Mouse (Mus musculus) T-cell, adult 2 months (primary cell): ENCODE data around the gene Tmem38b.

Experiments used
- DNase-seq: peaks from one replicate; pipeline ENCODE4 v3.0.0; 2022; ENCODE audit warnings: low spot score

The Tmem38b gene

DNA sequence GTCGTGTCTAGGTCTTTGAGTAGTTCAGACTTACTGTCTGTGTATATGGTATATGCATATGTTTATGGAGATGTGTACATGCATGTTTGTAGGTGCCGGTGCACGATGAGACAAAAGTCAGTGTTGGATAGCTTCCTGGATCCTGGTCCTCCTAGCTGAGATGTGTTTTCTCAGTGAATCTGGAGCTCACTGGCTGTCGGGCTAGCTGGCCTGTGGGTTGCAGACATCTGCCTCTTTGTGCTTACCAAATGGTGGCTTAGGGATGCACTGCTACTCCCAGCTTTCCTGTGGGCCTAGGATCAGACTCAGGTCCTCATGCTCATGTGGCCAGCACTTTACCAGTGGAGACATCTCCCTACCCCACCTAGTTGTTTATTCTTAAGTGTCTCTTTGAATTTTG is 4.2 kb downstream of the Tmem38b start:
- DNase-seq, result no peak

DNA sequence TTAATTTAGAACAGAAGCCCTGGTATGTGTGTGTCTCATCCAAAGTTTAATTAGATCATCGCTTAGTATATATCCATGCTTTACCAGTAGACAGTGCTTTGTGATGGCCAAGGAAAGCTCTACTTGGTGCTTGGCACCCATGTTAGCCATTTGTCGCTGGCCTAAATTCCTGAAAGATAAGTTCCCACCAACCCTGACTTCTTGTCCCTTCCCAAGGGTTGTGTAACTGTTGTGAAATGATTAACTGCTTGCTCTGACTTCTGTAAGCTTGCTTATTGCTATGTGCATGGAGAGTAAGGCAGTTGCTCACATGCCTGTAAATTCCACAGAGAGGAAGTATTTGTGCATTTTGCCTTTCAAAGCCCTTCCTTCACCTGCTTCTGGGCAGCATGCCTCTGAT is 4.7 kb downstream of the Tmem38b start:
- no peak for DNase-seq

DNA sequence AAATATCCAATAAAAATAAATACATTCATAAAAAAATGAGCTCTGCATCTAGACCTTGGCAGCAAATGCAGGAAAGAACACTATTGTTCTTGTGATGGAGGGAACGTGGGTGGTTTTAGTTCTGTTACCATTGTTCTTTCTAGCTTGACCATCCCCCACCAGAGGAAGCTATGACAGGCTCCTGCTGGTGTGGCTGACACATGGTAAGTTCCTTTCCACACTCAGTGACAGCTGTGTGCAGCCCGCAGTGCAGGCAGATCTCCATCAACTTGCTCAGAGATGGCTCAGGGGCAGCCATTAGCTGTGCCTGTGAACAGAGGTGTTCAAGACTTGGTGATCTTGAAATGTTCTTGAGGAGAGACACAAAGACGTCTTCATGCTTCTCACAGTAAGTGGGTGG is 6.5 kb downstream of the Tmem38b start:
- DNase-seq, result no peak

DNA sequence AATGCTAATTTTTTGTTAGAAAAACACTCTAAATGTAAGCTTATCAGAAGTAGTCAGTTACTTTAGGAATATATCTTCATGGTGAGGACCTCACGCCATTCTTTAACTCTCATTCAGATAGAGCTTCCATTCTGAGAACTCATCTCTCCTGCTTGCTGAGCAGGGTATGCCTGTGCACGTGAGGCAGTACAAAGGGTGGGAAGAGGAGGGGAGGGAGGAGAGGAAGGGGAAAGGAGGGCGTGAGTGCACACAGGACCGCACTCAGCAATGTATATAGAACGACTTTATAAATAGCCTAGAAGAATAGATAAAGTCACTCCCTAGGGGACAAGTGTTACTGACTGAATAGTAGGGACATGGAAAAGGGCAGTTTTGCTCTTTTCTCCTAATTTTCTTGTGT is 11.1 kb downstream of the Tmem38b start:
- no peak for DNase-seq

DNA sequence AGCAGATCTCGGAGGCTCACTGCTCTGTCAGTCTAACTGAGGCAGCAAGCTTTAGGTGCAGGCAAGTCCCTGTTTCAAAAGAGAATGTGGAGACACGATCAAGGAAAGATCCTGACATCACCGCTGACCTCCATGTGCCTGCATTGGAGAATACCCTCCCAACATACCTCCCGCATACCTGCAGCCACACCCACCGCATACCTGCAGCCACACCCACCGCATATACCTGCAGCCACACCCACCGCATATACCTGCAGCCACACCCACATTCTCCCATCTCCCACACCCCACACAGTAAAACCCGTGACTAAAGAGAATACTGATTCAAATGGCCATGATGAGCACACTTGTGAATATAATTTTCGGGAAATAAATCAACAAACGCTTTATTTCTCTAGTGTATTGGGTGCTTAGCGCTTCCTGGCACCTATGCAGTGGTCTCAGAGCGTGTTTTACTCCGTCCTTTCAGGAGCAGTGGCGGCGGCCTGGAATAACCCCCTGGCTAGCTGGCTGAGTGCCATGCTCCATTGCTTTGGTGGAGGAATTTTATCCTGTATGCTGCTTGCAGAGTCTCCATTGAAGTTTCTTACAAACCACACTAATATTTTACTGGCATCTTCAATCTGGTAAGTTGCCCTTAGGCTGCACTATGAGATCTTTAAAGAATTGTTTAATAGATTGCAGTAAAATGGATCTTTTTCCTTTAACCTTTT is 14.5 kb downstream of the Tmem38b start:
- no peak for DNase-seq

DNA sequence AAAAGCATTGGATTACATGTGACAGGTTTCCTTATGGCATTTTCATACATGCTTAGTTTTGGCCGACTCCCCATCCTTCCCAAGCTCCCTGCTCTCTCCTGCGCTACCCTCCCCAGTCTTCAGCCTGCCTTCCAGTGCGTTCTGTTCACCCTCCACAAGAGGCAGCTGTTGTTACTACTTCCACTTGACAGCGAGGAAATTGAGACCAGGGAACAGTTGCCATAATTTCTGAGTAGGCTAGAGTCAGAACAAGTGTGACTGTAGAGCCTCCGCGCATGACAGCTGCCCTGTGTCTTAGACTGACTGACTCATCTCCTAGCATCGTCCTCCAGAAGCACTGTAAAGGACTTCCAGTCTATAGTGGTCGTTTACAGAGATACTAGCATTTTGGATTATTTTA is 17.7 kb downstream of the Tmem38b start:
- DNase-seq, result no peak

DNA sequence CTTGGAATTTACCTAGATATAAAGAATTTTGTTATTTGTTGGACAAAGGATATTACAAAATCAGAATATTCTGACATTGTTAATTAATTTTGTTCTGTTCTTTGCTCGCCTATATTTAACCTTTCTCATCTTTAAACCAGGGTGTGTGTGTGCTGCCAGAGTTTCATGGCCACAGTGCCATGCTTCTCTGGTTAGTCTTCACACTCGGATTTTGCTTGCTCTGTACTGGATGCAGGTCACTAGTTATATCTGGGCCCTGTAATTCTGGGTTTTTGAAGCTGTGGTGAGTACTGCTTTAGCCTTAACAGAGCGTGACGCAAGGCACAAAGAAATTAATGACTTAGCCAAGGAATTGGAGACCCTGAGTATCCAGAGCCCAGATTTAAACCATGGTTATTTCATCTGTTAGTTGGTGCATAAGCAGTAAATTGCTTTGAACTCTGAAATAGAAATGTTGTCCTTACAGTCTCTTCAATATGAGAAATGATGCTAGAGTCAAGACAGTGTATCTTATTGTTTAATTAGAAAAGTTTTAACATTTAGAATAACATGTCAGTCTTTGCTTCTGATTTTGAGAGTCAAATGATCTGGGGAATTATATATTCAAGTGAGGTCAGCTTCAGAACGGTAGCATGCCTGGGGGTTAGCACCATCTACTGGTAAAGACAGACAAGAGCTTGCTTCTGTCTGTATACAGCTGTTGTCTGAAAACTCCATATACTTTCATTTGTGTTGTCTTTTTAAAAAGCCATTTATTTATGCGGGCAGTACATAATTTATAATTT is 19.2 kb downstream of the Tmem38b start:
- peak; percentile 14 for DNase-seq

DNA sequence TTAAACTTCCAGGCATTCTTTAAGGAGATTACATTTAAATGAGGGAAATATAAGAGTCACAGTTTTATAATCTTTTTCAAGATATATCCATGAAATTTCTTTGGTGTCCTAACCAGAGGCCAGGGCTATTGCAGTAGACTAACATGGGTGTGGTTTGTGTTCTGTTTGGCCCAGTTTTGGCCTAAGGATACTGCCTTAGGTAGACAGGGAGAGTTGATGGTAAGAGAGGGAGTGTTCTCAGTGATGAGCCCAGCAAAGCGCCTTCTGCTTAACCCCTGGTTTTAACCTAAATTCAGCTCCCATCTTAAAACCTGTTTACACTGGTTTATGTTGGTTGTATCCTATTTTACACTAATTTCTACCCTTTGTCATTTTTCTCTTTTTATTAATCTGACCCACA is 19.8 kb downstream of the Tmem38b start:
- no peak for DNase-seq

DNA sequence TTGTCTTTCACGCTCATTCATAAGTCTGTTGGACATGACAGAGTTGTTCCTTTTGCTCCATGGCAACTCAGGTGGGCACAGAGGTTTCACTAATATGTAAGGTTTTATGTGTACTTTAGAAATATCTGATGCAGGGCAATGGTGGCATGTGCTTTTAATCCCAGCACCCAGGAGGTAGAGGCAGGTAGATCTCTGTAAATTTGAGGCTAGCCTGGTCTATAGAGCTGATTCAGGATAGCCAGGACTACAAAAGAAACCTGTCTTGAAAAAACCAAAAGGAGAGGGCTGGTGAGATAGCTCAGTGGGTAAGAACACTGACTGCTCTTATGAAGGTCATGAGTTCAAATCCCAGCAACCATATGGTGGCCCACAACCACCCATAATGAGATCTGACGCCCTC is 20.5 kb downstream of the Tmem38b start:
- DNase-seq, result no peak

DNA sequence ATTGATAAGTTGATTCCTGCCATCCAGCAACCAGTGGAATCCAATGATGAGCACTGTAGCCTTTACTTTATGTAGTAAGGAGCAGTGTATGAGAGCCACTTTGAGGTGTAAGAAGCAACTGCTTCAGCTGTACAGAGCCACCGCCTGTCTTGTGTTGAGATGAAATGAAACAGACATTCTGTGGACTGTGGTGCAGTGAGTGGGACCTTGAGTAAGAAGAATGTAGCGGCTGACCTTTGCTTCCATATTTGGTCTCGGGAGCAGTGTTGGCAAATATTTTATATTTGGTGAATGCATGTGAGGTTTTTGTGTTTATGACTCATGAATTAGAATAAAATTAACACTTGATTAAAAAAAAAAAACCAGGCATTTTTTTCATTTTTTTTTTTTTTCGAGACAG is 21.7 kb downstream of the Tmem38b start:
- DNase-seq, result no peak

DNA sequence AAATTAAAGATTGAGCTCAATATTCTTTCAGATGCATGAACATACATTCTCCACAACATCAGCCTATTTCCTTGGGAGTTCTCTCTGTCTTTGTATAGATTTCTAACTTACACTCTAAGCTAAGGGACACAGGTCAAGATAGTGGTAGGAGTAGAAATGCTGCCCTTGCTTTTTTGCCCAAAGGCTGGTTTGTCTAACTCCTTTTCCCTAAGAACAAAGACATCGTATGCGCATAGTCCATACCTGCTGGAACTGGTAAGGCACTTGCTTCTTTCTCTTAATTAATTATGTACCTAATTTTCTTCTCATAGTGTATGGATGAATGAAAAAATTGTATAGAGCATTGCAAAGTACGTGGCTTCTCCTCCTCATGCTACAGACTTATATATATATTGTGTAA is 22.5 kb downstream of the Tmem38b start:
- no peak for DNase-seq

DNA sequence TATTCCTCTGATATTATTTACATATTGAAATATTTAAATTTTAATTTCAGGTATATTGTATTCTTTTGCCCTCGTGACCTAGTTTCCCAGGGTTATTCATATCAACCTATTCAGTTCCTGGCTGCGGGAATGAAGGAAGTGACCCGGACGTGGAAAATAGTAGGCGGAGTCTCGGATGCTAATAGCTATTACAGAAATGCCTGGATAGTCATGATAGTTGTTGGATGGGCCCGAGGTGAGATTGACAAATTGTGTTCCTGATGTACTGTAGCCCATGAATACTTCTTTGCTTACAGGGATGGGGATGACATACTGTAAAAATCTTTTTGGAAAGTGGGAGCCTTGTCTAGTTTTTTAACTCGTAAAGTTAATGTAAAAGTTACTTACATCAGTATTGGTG is 23.0 kb downstream of the Tmem38b start:
- DNase-seq, result no peak

DNA sequence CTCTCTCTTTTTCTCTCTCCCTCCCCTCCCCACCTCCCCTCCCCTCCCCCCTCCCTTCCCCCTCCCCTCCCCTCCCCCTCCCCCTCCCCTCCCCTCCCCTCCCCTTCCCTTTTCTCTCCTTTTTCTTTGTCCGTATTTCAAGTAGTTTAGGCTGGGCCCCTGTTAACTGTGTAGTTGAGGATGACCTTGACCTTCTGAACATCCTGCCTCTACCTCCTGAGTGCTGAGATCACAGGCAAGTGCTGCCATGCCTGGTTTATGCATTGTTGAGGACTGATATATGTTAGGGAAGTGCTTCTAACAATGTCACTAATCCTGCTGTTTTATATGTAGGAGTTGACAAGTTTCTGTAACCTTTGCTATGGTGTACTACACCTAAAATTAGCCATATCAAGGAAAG is 24.0 kb downstream of the Tmem38b start:
- DNase-seq, result no peak

DNA sequence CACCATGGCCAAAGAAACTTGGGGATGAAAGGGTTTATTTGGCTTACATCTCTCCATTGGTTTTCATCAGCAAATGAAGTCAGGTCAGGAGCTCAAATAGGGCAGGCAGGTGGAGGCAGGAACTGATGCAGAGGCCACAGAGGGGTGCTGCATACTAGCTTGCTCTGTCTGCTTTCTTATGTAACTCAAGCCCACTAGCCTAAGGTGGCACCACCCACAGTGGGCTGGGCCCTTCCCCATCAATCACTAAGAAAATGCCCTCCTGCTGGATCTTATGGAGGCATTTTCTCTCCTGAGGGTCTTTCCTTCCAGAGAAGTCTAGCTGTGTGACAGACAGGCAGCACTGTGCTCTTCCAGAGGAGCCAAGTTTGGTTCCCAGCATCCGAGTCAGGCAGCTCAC is 27.5 kb downstream of the Tmem38b start:
- DNase-seq, result no peak

DNA sequence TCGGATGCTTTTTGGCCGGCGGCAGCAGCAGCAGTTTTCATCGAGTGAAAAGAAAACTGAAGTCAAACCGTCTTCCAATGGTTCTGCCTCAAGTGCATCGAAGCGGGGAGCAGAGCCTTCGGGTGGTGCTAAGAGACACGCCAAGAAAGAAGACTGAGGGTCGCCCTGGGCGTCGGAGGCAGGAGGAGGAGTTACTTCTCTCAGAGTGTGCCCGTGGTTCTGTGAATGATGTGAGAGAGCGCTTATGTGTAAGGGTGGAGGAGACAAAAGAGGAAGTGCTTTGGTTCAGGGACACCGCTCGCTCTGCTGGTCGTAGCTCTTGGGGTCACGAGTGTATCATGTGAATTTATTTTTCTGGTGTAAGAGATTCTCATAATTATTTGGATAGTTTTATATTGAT is 34.1 kb downstream of the Tmem38b start:
- DNase-seq, result no peak

DNA sequence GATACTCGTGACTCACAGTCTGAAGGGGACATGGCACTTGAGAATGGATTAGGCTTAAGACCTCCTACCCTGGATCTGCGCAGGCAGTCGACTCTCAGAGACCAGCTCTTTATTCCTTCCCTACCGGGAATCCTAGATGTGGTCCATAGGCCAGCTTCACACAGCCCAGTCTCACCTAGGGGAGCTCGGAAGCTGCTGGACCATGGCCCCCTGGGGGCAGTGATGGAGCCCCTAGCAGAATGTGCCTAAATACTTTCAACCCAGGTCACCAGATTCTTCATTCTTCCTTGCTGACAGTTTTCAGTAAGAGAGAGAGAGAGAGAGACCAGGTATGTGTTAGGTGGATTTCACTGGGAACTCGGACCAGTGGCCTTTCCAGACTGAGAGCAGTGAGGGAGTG is 36.3 kb downstream of the Tmem38b start:
- no peak for DNase-seq

DNA sequence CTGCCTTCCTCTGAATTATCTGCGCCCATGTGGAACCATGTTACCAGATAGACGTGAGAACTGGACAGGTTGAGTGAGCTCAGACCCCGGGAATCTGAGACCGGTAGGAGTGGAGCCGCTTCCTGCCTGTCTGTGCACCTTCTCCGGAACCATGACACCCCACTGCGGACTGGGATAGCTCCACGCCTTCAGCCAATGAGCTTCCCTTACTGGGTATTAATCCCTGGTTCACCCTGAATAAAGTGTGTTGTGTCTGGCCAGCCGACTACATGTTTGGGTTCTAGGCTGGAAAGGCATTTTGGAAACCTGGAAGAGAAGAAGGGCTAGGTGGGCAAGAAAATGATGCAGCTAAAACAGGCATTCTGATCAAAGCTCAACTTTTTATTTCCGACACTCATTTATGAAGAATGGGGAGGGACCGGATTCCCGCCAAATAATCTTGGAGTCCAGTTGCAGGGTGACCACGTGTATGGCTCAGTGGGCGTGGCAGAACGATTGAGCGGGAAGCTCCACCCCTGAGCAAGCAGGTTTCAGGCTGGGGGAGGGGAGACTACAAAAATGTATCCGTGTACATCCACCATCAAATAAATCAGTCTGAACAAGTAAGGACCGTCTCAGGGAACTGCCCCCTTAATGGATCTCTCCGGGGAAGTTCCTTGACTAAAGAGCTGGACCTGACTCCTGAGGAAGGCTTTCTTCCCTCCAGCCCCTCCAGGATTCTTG is 38.4 kb downstream of the Tmem38b start:
- no peak for DNase-seq

DNA sequence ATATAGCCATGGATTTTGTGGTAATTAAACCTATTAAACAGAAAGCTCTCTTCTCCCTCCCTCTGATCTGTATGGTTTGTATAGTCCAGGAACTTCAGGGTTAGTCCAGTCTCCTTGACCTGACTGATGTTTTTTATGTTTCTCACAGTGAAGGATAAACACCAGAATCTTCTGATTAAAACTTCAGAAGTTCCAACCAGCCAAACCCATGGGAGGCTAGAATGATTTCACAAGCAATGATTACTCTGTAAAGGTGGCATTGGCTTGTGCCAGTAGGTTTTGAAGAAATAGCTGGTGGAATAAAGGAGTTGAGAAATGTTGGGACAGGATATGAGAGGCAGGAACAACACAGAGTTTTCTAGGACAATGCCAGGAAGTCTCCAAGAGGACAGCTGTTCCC is 40.6 kb downstream of the Tmem38b start:
- DNase-seq, result no peak

DNA sequence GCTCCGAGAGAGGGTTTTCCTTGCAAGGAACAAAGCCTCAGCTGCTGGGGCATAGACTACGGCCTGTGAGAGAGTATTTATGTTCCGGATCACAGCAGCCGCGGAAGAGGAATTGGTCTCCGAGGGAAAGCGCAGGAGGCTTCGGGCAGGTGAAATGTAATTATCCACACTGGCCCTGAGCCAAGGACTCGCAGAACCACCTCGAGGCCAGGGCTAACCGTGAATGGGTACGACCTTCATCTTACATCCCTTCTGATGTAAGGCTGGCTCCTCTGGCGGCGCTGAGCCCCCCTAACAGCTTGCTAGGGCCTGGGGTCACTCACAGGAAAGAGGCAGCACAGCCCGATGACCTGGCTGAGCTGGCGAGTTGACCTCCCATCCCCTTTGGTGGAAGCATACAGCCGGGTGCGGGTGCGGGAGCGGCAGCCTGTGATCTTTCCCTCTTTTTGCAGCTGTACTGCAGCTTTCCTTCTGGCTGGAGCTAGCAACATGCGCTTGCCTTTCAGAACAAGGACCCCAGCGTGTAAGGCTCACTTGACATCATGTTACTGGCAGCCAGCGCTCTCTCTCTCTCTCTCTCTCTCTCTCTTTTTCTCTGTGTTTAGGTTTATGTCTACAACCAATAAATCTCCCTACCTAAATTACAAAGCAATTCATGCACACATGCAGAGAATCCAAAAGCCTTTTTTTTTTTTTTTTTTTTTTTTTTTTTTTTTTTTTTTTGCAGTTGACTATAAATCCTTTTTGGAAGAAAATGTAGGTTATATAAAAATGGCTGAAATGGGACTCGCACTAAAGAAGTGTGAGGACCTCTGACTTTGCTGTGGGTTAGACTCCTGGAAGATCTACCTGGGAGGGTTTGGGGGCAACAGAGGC is 52.9 kb downstream of the Tmem38b start:
- DNase-seq, result no peak

DNA sequence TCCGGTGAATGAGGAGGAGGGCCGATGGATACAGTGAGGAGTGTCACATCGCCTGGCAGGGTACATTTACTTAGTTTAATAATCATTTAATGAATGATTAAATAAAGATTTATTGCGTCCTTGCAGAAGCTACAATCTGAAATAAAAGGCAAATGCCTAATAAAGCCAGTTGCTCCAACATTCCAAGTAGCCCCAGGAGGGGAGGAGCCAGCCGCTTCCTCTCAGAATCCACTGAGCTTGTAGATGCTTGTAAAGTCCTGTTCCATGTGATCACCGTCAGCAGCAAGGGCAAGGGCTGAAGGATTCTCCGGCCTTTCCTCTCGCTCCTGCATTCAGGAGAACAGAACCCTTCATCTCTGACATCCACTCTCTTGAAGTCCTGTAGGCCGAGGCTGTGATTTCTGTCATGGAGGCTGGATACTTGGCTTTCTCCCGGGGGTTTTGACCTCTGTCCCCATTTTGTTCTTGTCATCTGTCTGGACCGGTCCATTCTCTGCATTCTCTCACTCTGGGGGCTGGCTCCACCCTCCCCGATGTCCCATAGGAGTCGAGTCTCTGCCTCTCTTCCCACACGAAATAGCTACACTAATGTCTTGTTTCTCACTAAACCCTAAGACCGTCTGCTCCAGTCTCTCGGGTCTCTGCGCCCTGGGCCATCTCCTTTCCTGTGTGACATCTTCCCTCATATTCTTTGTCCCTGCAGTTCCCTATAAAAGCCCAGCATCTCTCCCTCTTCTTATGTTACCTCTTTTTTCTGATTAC is 57.3 kb downstream of the Tmem38b start:
- DNase-seq, result no peak
